Mouse (Mus musculus) embryonic fibroblast, embryonic 13.5 days (primary cell): ENCODE measurements around the gene Rgs12. TPM values are rescaled to one million over a fixed set of nuclear protein-coding genes. Genes with fewer than 3 reads are reported as not detected.
A peak's percentile ranks its signal among the peaks of the same experiment; 100 is the strongest.

Experiments used
- H3K27ac ChIP-seq: 2 replicates; pipeline ENCODE4 v1.5.1; 2012; ENCODE audit warnings: low read length, control low read depth, inconsistent platforms; ENCODE audit not compliant: insufficient read depth
- H3K4me1 ChIP-seq: 2 replicates; pipeline ENCODE4 v1.6.1; 2011; ENCODE audit warnings: low read length; ENCODE audit not compliant: control insufficient read depth, insufficient read depth
- H3K4me3 ChIP-seq: 2 replicates; pipeline ENCODE4 v1.5.1; 2011; ENCODE audit warnings: mild to moderate bottlenecking, control low read depth, low read length; ENCODE audit not compliant: insufficient read depth
- CTCF ChIP-seq: IDR thresholded peaks from 2 replicates; pipeline ENCODE4 v1.5.1; 2011; ENCODE audit warnings: mild to moderate bottlenecking, control low read depth, low read length, moderate library complexity, borderline replicate concordance; ENCODE audit not compliant: insufficient read depth
- POLR2A ChIP-seq: IDR thresholded peaks from 2 replicates; pipeline ENCODE4 v1.6.1; 2011; ENCODE audit warnings: low read depth, mild to moderate bottlenecking, control low read depth, low read length, moderate library complexity
- polyA plus RNA-seq: library from polyadenylated mRNA; stranded (reverse); fragments of >200 nt; gene quantifications from 2 replicates; pipeline ENCODE4 v1.2.4, GENCODE M21; 2011; ENCODE audit warnings: low read depth; ENCODE audit not compliant: missing spikeins, insufficient read length

Rgs12 gene
- polyA plus RNA-seq, 1 experiment: 33.5 TPM

DNA sequence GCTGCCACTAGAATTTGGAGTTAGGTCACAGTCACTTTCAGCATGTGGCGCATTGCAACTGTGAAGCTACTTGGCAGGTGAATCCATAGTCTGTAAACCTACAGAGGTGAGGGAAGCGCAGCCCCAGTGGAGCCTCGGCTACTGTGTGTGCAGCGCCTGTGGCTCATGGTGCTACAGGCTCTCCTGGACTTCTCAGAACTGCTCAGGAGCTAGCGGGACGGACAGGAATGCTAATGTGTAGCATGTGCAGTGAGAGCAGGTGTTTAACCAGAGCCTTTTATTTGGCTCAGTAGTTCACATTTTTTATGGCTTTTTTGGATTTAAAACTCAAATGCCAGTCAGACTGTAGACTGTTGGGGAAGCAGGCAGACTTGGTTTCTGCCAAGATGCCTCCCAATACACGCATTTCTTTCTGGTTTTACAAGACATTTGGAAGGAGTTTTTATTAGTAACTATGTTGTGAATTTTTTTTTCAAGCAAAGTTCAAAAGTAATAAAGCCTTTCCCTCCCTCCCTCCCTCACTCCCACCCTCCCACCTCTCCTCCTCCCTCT is 54.4 kb downstream of the Rgs12 start:
- no peak for TF ChIP-seq CTCF
- no peak for TF ChIP-seq POLR2A
- Histone ChIP-seq H3K27ac (no peak overlapping the region), H3K4me3 (no peak overlapping the region), H3K4me1 (peaks cover 5% of the 10 kb centered on the region; the same call in 1 of the 2 replicates)

DNA sequence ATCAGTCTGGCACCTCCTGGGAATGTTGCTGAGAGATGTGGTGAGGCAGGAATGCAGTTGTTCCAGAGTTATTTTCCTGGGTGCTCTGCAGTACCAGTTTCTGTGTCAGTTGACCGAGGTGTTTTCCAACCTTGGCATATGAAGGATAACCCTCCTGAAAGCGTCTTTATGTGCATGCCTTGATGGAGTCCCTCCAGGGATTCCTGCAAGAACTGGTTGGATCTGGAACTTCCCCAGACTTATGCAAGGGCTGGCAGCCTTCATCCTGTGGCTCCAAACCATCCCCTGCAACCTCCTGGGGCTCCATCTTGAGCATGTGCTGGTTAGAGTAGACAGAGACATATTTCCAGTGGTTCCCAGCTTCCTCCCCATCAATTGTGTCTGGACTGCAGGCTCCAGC is 55.5 kb downstream of the Rgs12 start:
- no peak overlapping the region for H3K4me3 ChIP-seq
- no peak for TF ChIP-seq CTCF
- no peak for TF ChIP-seq POLR2A
- H3K4me1 ChIP-seq: peaks cover 5% of the 10 kb centered on the region; the same call in 1 of the 2 replicates

DNA sequence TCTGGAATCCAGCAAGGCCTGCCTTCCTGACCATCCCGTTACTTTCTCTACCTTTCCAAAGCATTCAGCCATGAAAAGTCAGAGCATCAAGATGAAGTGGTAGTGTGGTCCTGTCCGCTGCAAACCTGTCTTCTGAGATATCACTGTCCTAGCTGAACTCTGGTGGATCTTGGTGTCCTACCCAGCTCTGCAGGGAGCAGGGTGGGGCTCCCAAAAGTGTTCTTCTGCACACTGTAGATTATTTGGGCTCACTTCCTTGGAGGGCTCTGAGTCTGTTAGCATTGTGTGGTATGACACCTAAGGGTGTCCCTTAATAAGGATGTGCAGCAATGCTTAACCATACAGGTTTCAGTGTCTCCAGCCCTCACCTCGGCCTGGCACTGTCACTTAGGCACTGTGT is 56.4 kb downstream of the Rgs12 start:
- no peak for TF ChIP-seq CTCF
- TF ChIP-seq POLR2A: no peak
- H3K27ac ChIP-seq: no peak overlapping the region
- H3K4me3 ChIP-seq: no peak overlapping the region
- peaks cover 4% of the 10 kb centered on the region; the same call in 1 of the 2 replicates for H3K4me1 ChIP-seq

More for the DNA sequence above, 55.5 kb downstream of the Rgs12 start:
- 0 out of 2 replicates have a peak overlapping the region, but pooled peaks have one; percentile 5 for H3K27ac ChIP-seq

DNA sequence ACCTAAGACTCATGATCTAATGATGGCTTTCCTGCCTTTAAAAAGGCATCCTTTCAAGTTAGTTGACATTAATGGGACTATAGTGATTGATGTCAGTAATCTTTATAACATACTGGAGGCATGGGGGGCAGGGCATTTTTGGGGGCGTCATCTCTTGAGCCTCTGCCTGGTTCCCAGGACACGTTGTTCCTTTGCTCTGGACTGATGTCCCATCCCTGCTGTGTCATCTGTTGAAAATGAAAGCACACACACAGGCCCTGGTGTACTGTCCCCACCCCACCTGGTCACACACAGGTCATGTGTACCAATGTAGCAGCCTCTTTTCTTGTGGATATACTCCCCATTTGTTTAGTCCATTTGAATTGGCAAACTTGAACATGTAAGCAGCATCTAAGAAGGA is 57.4 kb downstream of the Rgs12 start:
- no peak overlapping the region for H3K27ac ChIP-seq
- peaks cover 3% of the 10 kb centered on the region; the same call in 1 of the 2 replicates for H3K4me1 ChIP-seq
- H3K4me3 ChIP-seq: no peak overlapping the region
- TF ChIP-seq POLR2A (no peak), CTCF (no peak)

DNA sequence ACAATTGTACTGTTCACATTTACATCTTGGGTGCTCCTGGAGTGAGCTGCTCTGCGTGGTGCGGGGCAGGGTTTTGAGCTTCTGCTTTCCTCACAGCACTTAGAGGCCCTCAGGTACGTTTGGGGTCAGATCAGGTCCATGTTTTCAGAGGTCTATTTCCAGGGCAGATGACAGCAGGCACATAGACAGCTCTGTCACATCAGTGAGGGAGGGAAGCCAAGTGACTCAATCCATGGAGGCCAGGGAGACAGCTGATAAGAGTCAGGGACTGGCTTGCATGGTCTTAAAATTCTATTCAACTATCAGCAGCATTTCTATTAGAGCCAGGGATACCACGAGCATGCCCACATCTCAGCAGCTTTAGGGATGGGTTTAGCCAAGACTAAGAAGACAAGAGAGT is 59.9 kb downstream of the Rgs12 start:
- H3K27ac ChIP-seq: no peak overlapping the region
- TF ChIP-seq POLR2A (no peak), CTCF (no peak)
- no peak overlapping the region for H3K4me3 ChIP-seq
- H3K4me1 ChIP-seq: peaks cover 6% of the 10 kb centered on the region; the same call in 1 of the 2 replicates

DNA sequence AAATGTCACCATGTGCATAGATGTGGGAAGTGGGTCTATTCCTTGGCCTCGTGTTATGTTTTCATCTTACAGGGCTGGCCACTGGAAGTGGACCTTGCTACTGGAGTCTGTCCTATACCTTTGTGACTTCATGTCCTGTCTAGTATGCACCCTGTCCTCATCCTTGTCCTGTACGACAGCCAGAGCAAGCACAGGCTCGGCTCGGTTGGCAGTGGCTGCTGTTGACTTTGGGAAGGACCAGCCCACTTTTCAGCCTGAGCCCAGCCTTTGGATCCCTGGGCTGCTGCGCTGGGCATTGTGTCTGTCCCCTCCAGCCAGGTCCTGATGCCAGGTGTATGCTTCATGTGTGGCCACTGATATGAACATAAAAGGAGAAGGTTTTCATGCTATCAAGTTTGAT is 61.4 kb downstream of the Rgs12 start:
- TF ChIP-seq POLR2A: no peak
- TF ChIP-seq CTCF: no peak
- no peak overlapping the region for H3K27ac ChIP-seq
- H3K4me3 ChIP-seq: no peak overlapping the region
- H3K4me1 ChIP-seq: peaks cover 4% of the 10 kb centered on the region; the same call in 1 of the 2 replicates

DNA sequence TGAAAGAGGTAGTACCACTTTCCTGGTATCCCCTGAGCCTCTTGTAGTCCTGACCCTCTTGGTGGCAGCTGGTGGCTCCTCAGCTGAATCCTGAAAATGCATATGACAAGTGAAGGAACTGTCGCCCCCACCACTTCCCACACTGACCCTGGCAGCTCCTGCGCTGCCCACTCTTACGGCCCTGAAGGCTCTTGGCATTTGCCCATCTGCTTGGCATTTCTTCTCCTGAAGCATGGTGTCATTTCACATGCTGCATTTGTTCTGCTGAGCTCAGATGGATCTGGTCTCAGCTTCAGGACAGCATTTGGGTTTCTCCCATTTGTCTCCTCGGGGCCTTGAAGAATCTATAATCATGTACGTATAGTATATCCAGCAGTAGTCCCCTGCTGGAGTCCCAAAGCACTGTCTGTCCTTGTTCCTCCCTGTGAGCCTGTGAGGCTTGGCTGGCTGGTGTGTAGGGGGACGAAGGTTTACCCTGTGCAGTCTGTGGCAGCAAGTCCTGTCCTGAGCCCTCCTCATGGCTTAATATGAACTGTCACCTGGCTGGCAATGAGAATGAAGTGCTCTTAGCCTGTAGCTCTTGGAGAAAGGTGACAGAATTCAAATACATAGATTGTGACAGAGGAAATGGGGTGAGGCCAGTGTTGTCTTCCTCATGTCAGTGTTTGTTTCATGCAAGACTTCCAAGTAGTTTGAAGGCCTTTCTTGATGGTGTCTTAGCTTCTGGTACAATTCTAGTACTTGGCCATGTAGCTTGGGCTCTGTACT is 62.1 kb downstream of the Rgs12 start:
- no peak overlapping the region for H3K4me3 ChIP-seq
- H3K4me1 ChIP-seq: peaks cover 4% of the 10 kb centered on the region; the same call in 1 of the 2 replicates
- H3K27ac ChIP-seq: no peak overlapping the region
- TF ChIP-seq CTCF: no peak
- no peak for TF ChIP-seq POLR2A

DNA sequence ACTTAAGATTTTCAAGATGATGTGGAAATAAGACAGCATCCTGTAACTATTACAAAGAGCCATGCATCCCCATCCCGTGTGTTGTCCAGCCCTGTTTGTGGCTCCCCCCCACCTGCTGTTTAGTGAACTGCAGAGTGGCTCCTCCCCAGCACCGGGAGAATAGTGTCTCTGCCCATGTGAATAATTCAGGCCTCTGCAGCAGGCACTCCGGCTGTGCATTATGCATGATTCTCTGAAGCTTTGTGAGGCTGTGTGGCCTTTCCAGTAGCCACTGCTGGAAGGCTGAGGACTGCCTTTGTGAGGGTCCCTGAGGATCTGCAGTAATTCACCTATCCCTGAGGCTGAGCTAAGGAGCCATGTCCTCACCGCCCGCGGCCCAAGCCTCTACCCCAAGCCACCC is 64.8 kb downstream of the Rgs12 start:
- no peak overlapping the region for H3K4me3 ChIP-seq
- peaks cover 18% of the 10 kb centered on the region for H3K4me1 ChIP-seq
- H3K27ac ChIP-seq: no peak overlapping the region
- TF ChIP-seq POLR2A (no peak), CTCF (no peak)

DNA sequence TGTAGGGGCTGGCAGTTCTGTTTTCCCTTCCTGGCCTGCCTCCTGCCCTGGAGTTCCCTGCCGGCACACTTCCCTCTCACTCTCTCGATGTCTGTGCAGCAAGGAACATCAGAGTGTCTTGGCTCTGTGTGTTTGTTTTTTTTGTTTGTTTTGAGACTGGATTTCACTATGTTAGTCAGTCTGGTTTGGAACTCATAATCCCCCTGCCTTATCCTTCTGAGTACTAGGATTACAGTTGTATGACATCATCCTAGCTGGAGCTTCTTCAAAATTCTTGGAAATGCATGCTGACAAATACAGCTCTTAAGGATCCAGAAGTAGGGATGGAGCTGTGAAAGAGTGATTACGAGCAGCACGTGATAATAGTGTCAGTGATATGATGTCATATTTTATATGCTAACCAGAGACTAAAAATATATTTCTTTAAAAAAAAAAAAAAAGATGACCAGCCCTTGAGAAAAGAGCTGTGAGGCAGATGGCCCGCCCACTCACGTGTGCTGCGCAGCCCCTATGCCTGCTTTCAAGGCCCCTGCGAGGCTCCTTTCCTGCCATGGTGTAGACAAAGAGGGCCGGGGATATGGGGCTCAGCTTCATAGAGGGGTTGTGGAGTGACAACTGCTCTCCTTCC is 70.5 kb downstream of the Rgs12 start:
- Histone ChIP-seq H3K4me3 (no peak overlapping the region), H3K27ac (peak overlapping the region; percentile 9; the same call in 1 of the 2 replicates), H3K4me1 (peaks cover 28% of the 10 kb centered on the region)
- TF ChIP-seq CTCF (no peak), POLR2A (no peak)
